Mouse (Mus musculus) liver, embryonic 16.5 days (tissue): ENCODE results near the gene Enpp1. TPM values are rescaled to one million over a fixed set of nuclear protein-coding genes. Genes with fewer than 3 reads are reported as not detected.

ENCODE experiments used
- ATAC-seq: fragments of 200-750 bp; cut with Nextera tagmentation; 2 replicates; pipeline ENCODE4 v1.8.0; 2017; ENCODE audit warnings: low read depth, mild to moderate bottlenecking, moderate number of reproducible peaks, moderate library complexity
- H3K27ac ChIP-seq: fragments of 300-500 bp; sonication (generic); 2 replicates; pipeline ENCODE4 v1.5.1; 2014; ENCODE audit warnings: mild to moderate bottlenecking, low read length
- H3K27me3 ChIP-seq: fragments of 300-500 bp; sonication (generic); 2 replicates; pipeline ENCODE4 v1.6.1; 2014; ENCODE audit warnings: low read depth, low read length, mixed read lengths; ENCODE audit not compliant: control insufficient read depth, insufficient read depth
- H3K36me3 ChIP-seq: fragments of 300-500 bp; sonication (generic); 2 replicates; pipeline ENCODE4 v1.6.1; 2014; ENCODE audit warnings: mild to moderate bottlenecking; ENCODE audit not compliant: control insufficient read depth, insufficient read depth
- H3K4me1 ChIP-seq: fragments of 300-500 bp; sonication (generic); 2 replicates; pipeline ENCODE4 v1.6.1; 2014; ENCODE audit warnings: low read depth, low read length, mixed read lengths; ENCODE audit not compliant: control insufficient read depth
- H3K4me2 ChIP-seq: fragments of 300-500 bp; sonication (generic); 2 replicates; pipeline ENCODE4 v1.6.1; 2014; ENCODE audit warnings: low read depth, low read length, mixed read lengths
- H3K4me3 ChIP-seq: fragments of 300-500 bp; sonication (generic); 2 replicates; pipeline ENCODE4 v1.5.1; 2014; ENCODE audit warnings: low read depth, mild to moderate bottlenecking, low read length
- H3K9ac ChIP-seq: fragments of 300-500 bp; sonication (generic); 2 replicates; pipeline ENCODE4 v1.6.1; 2014; ENCODE audit warnings: low read depth, low read length
- H3K9me3 ChIP-seq: fragments of 300-500 bp; sonication (generic); replicated peaks from 2 replicates; pipeline ENCODE4 v1.6.1; 2016; ENCODE audit warnings: low read length; ENCODE audit not compliant: control insufficient read depth
- WGBS: fragments of 180-500 bp; shearing (Covaris S2); extraction: QIAGEN DNeasy Blood & Tissue Kit; methylation state at CpG from one replicate; pipeline ENCODE4 v1.1.7; 2014; ENCODE audit not compliant: insufficient replicate concordance; 5-methylcytosine and 5-hydroxymethylcytosine counted together
- polyA plus RNA-seq: library from polyadenylated mRNA; unstranded; fragments of >200 nt; fragmentation: Nextera tagmentation; extraction: Ambion mirVana; gene quantifications from 2 replicates; pipeline ENCODE4 v1.2.1, GENCODE M21; 2015

The Enpp1 gene
- polyA plus RNA-seq, 1 experiment from 2014 or later, result 3.4 TPM

DNA sequence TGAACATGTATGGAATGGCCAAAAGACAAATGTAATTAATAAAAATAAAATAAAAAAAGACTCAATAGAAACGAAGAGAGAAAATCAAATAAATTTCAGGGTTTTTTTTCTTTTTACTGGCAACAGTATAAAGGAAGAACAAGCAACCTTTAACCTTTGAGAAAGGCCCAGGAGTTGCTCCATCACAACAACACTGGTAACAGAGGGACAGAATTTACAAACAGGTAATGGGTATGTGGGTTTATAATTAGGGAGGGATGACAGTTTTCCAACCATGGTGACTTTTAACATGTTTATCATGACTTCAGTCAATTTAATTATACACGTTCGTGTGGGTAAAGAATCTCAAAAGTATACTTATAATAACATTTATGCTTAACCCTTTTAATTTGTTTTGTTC lies 15.2 kb downstream of the Enpp1 start:
- Histone ChIP-seq H3K27ac (no peak overlapping the region), H3K27me3 (no peaks in the 10 kb centered on the region), H3K4me1 (no peaks in the 10 kb centered on the region), H3K4me3 (no peak overlapping the region), H3K36me3 (no peaks in the 10 kb centered on the region), H3K9me3 (no peaks in the 10 kb centered on the region), H3K4me2 (no peak overlapping the region), H3K9ac (no peak overlapping the region)
- no peak for ATAC-seq
- WGBS, result 51% methylated on average over 3 of the region's 3 CpGs

DNA sequence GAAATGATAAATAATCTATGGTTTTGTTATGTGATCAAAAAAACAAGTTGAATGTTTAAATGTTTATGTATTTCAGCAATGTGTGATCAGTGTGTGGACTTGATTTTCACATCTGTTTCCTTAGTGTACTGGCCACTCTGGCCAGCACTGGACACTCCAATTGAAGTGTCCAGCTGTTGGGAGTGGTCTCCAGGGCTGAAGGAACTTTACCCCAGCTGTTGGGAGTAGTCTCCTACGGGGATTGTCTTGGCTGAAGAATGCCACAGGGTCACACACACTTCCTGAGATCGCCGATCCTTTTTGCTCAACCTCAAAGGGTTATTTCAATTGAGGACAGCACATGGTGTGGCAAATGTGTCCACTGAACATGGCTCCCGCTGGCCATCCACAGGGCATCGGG lies 16.2 kb downstream of the Enpp1 start:
- H3K4me1 ChIP-seq, result no peaks in the 10 kb centered on the region
- no peaks in the 10 kb centered on the region for H3K36me3 ChIP-seq
- no peak for ATAC-seq
- no peaks in the 10 kb centered on the region for H3K27me3 ChIP-seq
- no peaks in the 10 kb centered on the region for H3K9me3 ChIP-seq
- H3K4me2 ChIP-seq, result no peak overlapping the region
- WGBS, result 65% methylated on average over 5 of the region's 5 CpGs
- H3K27ac ChIP-seq, result no peak overlapping the region
- H3K4me3 ChIP-seq, result no peak overlapping the region
- H3K9ac ChIP-seq, result no peak overlapping the region

- no peaks in the 10 kb centered on the region for H3K27me3 ChIP-seq
- no peak for ATAC-seq
- 68% methylated on average over 7 of the region's 7 CpGs for WGBS
These were observed 29.3 kb downstream of the Enpp1 start for GRCm38 (mm10) chr10:24682518-24683104.

DNA sequence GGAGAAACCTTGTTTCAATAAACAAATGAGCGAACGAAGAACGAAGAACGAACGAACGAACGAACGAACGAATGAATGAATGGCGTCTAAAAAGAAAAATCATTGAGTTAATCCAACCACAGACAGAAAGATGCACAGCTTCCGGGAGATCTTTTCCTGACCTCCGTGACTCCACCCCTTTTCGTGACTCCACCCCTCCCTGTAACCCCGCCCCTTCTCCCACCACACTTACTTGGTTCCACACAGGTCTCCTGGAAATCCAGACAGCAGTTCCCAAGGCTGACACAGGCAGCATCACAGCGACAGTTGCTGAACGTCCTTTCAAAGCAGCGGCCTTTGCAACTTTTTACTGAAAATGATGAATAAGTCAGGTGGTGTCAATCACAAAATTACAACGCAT lies 34.3 kb downstream of the Enpp1 start:
- no peak overlapping the region for H3K4me3 ChIP-seq
- no peaks in the 10 kb centered on the region for H3K36me3 ChIP-seq
- H3K4me1 ChIP-seq, result no peaks in the 10 kb centered on the region
- H3K27ac ChIP-seq, result no peak overlapping the region
- no peak overlapping the region for H3K9ac ChIP-seq
- H3K27me3 ChIP-seq, result no peaks in the 10 kb centered on the region
- 79% methylated on average over 18 of the region's 18 CpGs for WGBS
- no peak for ATAC-seq
- no peaks in the 10 kb centered on the region for H3K9me3 ChIP-seq
- H3K4me2 ChIP-seq, result no peak overlapping the region

More at GRCm38 (mm10) chr10:24682518-24683104, 29.3 kb downstream of the Enpp1 start:
- Histone ChIP-seq H3K9ac (no peak overlapping the region), H3K4me2 (no peak overlapping the region), H3K36me3 (no peaks in the 10 kb centered on the region), H3K27ac (no peak overlapping the region), H3K4me3 (no peak overlapping the region), H3K9me3 (no peaks in the 10 kb centered on the region), H3K4me1 (no peaks in the 10 kb centered on the region)

DNA sequence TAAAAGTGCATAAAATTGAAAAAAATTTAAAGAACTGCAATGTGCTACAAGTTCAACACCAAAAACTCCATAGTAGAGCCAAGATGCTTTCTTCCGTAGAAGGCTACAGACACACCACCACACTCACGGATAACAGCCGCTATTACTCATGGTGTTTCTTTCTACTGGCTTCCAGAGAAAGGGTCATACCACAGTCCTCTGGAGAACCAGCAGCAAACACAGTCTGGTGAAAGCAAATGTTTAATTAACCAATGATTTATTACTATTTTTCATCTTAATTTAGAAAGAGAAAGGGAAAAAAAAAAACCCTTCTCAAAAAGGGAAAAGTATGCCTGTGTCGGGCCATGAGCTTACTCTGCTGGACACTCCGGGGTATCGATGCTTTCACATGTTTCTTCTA lies 37.7 kb downstream of the Enpp1 start:
- Histone ChIP-seq H3K9ac (no peak overlapping the region), H3K4me3 (no peak overlapping the region), H3K36me3 (no peaks in the 10 kb centered on the region), H3K9me3 (no peaks in the 10 kb centered on the region), H3K27me3 (no peaks in the 10 kb centered on the region), H3K4me1 (no peaks in the 10 kb centered on the region), H3K4me2 (no peak overlapping the region), H3K27ac (no peak overlapping the region)
- no peak for ATAC-seq
- 83% methylated on average over 6 of the region's 6 CpGs for WGBS

DNA sequence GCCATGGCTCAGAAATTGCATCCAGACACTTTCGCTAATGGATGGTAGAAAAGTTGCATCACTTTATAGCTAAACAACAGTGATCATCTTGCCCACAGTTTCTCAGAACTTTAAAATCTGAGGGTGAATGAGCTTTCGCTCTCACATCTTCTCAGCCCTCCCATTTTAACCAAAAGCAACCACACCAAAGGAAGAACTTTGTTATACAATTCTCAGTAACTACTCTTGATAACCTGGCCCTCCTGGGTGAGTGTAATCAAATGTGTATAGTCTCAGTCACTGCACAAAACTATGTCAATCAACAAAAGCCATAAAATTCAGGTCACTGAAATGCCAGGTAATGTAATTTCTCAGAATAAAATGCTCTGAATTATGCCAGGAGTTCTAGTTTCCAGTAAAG lies 39.0 kb downstream of the Enpp1 start:
- 76% methylated on average over 2 of the region's 2 CpGs for WGBS
- H3K4me2 ChIP-seq, result no peak overlapping the region
- no peak overlapping the region for H3K9ac ChIP-seq
- no peak for ATAC-seq
- H3K27me3 ChIP-seq, result no peaks in the 10 kb centered on the region
- no peak overlapping the region for H3K27ac ChIP-seq
- H3K9me3 ChIP-seq, result no peaks in the 10 kb centered on the region
- H3K36me3 ChIP-seq, result no peaks in the 10 kb centered on the region
- H3K4me1 ChIP-seq, result no peaks in the 10 kb centered on the region
- no peak overlapping the region for H3K4me3 ChIP-seq

DNA sequence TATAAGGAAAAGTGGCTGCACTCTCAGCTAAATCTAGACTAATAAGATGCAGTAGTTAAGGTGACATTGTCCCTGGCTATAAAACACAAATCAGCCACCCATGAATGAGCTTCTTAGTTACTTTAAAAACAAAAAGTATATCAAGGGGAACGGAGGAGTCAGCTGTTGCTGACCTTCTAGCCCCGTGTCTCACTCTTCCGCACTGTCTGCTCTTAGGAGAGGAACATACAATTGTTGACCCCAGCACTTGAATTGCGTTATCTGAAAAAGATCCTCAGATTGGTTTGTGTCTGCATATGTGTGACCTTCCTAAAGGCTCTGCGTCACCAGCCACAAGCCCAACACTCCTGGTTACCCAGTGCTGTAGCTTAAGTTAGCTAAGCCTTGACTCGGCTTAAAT lies 41.4 kb downstream of the Enpp1 start:
- WGBS, result 73% methylated on average over 6 of the region's 6 CpGs
- H3K27me3 ChIP-seq, result no peaks in the 10 kb centered on the region
- ATAC-seq, result no peak
- H3K4me3 ChIP-seq, result no peak overlapping the region
- no peaks in the 10 kb centered on the region for H3K36me3 ChIP-seq
- H3K9ac ChIP-seq, result no peak overlapping the region
- no peaks in the 10 kb centered on the region for H3K4me1 ChIP-seq
- H3K4me2 ChIP-seq, result no peak overlapping the region
- no peak overlapping the region for H3K27ac ChIP-seq
- H3K9me3 ChIP-seq, result no peaks in the 10 kb centered on the region

DNA sequence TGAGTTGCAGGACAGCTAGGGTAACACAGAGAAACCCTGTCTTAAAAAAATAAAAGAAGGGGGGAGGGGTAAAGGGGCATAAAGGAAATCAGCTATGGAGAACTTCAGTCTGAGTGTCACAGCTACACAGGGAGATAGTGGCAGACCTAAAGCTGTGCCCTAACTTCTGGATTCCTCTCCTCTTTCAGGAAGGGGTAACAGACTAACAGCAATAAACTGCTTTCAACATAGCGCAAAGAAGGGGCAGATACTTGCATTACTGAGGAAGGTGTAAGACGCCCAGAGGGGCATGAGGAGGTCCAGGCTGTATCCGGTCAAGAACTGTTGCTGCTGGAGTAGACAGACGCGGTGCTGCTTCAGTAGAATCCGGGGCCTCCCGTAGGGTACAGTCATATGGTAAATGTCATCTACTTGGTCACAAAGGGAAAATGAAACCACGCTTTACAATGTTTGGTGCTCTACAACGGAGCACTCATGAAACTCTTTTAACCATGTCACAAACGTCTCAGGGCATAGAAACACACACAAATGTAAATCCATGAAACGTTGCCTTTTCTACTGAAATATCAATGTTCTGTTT lies 60.9 kb downstream of the Enpp1 start:
- Histone ChIP-seq H3K4me1 (no peaks in the 10 kb centered on the region), H3K4me2 (no peak overlapping the region), H3K9ac (no peak overlapping the region), H3K27me3 (no peaks in the 10 kb centered on the region), H3K9me3 (no peaks in the 10 kb centered on the region), H3K27ac (no peak overlapping the region), H3K36me3 (no peaks in the 10 kb centered on the region), H3K4me3 (no peak overlapping the region)
- WGBS, result 74% methylated on average over 11 of the region's 11 CpGs
- no peak for ATAC-seq

GRCm38 (mm10) chr10:24647996-24648738 lies 63.8 kb downstream of the Enpp1 start:
- no peak overlapping the region for H3K27ac ChIP-seq
- H3K36me3 ChIP-seq, result no peaks in the 10 kb centered on the region
- ATAC-seq, result no peak
- no peak overlapping the region for H3K9ac ChIP-seq
- no peak overlapping the region for H3K4me3 ChIP-seq
- H3K4me2 ChIP-seq, result no peak overlapping the region
- H3K9me3 ChIP-seq, result no peaks in the 10 kb centered on the region
- no peaks in the 10 kb centered on the region for H3K27me3 ChIP-seq
- WGBS, result 60% methylated on average over 6 of the region's 6 CpGs
- no peaks in the 10 kb centered on the region for H3K4me1 ChIP-seq
